Mouse (Mus musculus) midbrain, embryonic 10.5 days (tissue): ENCODE data around the gene Ckmt2. TPM values are rescaled to one million over a fixed set of nuclear protein-coding genes. Genes with fewer than 3 reads are reported as not detected.

Source experiments
- DNase-seq: peaks from one replicate; pipeline ENCODE4 v3.0.0-alpha.2; 2017; ENCODE audit warnings: low spot score
- H3K27ac ChIP-seq: fragments of 300-500 bp; sonication (generic); replicated peaks from 2 replicates; pipeline ENCODE4 v1.5.1; 2016; ENCODE audit warnings: mild to moderate bottlenecking
- H3K27me3 ChIP-seq: fragments of 300-500 bp; sonication (generic); 2 replicates; pipeline ENCODE4 v1.6.1; 2016; ENCODE audit warnings: low read depth, mild to moderate bottlenecking; ENCODE audit not compliant: poor library complexity, severe bottlenecking
- H3K36me3 ChIP-seq: fragments of 300-500 bp; sonication (generic); 2 replicates; pipeline ENCODE4 v1.6.1; 2016; ENCODE audit warnings: mild to moderate bottlenecking, moderate library complexity
- H3K4me1 ChIP-seq: fragments of 300-500 bp; sonication (generic); 2 replicates; pipeline ENCODE4 v1.6.1; 2016
- H3K4me3 ChIP-seq: fragments of 300-500 bp; sonication (generic); 2 replicates; pipeline ENCODE4 v1.5.1; 2016; ENCODE audit warnings: mild to moderate bottlenecking, moderate library complexity
- H3K9me3 ChIP-seq: fragments of 300-500 bp; sonication (generic); replicated peaks from 2 replicates; pipeline ENCODE4 v1.6.1; 2016; ENCODE audit warnings: mild to moderate bottlenecking
- WGBS: fragments of 180-500 bp; shearing (Covaris S2); methylation state at CpG from one replicate; pipeline ENCODE4 v1.1.7; 2016; 5-methylcytosine and 5-hydroxymethylcytosine counted together
- polyA plus RNA-seq: library from polyadenylated mRNA; unstranded; fragments of >200 nt; fragmentation: Nextera tagmentation; extraction: Ambion mirVana; gene quantifications from 2 replicates; pipeline ENCODE4 v1.2.1, GENCODE M21; 2016

Ckmt2 gene
- polyA plus RNA-seq, 1 experiment from 2014 or later = not detected

- no peaks in the 10 kb centered on the region for H3K9me3 ChIP-seq
- no peak overlapping the region for H3K4me3 ChIP-seq
- no peaks in the 10 kb centered on the region for H3K27me3 ChIP-seq
- WGBS = 89% methylated on average over 6 of the region's 6 CpGs
- no peaks in the 10 kb centered on the region for H3K36me3 ChIP-seq
- no peak overlapping the region for H3K27ac ChIP-seq
- DNase-seq = no peak
- H3K4me1 ChIP-seq = no peaks in the 10 kb centered on the region
These were observed 13.4 kb upstream of the Ckmt2 start for GRCm38 (mm10) chr13:91890031-91890619.

GRCm38 (mm10) chr13:91884714-91885386 lies 8.2 kb upstream of the Ckmt2 start:
- Histone ChIP-seq H3K4me3 (no peak overlapping the region), H3K27ac (no peak overlapping the region), H3K9me3 (no peaks in the 10 kb centered on the region), H3K27me3 (no peaks in the 10 kb centered on the region), H3K4me1 (no peaks in the 10 kb centered on the region), H3K36me3 (no peaks in the 10 kb centered on the region)
- no peak for DNase-seq
- WGBS = 88% methylated on average over 5 of the region's 5 CpGs

DNA sequence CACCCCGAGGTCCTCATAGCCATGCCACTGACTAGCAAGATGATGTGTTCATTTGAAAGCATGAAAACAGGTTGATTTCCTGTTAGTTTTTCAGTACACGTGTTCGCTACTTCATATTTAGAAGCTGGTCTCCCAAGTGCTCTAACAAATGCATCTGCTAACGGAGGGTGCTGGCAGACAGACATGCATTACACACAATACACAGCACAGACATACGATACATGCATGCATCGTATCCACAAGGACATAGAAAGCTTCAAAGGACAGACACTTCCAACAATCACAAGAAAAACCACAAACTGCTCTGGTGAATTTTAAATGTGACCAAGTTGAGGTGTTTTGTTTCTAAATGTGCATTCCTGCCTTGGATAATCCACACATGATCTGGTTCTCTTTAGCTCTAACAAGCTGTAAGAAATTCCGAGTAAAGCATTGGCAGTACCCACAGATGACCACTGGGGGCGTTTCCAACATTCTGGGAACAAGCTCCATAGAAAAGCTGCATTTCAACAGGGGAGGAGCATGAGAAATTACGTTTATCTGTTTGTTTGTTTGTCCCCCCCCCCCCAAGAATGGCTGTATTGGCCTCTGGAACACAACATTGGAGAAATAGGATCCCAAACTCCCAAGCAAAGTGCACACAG lies 5.3 kb upstream of the Ckmt2 start:
- no peaks in the 10 kb centered on the region for H3K36me3 ChIP-seq
- H3K4me3 ChIP-seq = no peak overlapping the region
- DNase-seq = peak; percentile 52
- WGBS = 62% methylated on average over 9 of the region's 9 CpGs
- H3K27me3 ChIP-seq = no peaks in the 10 kb centered on the region
- H3K27ac ChIP-seq = no peak overlapping the region
- H3K9me3 ChIP-seq = no peaks in the 10 kb centered on the region
- no peaks in the 10 kb centered on the region for H3K4me1 ChIP-seq

DNA sequence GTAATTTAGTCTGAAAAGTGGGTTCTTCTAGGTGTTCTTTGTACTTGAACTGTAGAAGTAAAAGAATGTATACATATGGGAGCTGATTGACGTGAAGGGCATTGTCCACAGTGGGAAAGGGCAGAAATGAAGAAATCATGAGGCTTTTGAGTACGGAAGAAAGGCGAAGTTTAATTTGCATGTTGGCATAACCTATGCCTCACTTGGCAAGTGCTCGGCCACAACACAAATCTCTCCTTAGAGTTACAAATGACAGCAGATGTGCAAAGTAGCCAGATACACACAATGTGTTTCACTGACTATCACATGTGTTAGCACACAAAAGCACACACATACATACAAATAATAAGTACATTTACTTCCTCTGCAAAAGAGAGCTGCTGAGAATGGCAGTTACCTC lies 3.6 kb upstream of the Ckmt2 start:
- Histone ChIP-seq H3K27me3 (no peaks in the 10 kb centered on the region), H3K27ac (no peak overlapping the region), H3K4me1 (no peaks in the 10 kb centered on the region), H3K36me3 (no peaks in the 10 kb centered on the region), H3K9me3 (no peaks in the 10 kb centered on the region), H3K4me3 (no peak overlapping the region)
- 90% methylated on average over 4 of the region's 4 CpGs for WGBS
- no peak for DNase-seq

- Histone ChIP-seq H3K9me3 (no peaks in the 10 kb centered on the region), H3K27me3 (no peaks in the 10 kb centered on the region), H3K27ac (no peak overlapping the region), H3K4me1 (no peaks in the 10 kb centered on the region), H3K36me3 (no peaks in the 10 kb centered on the region), H3K4me3 (no peak overlapping the region)
- no peak for DNase-seq
- WGBS = 87% methylated on average over 3 of the region's 3 CpGs
These were observed 1.3 kb upstream of the Ckmt2 start for GRCm38 (mm10) chr13:91877996-91878395.

GRCm38 (mm10) chr13:91877350-91877749 lies 665 bp upstream of the Ckmt2 start:
- 87% methylated on average over 10 of the region's 10 CpGs for WGBS
- Histone ChIP-seq H3K36me3 (no peaks in the 10 kb centered on the region), H3K9me3 (no peaks in the 10 kb centered on the region), H3K4me3 (no peak overlapping the region), H3K4me1 (no peaks in the 10 kb centered on the region), H3K27me3 (no peaks in the 10 kb centered on the region), H3K27ac (no peak overlapping the region)
- no peak for DNase-seq

DNA sequence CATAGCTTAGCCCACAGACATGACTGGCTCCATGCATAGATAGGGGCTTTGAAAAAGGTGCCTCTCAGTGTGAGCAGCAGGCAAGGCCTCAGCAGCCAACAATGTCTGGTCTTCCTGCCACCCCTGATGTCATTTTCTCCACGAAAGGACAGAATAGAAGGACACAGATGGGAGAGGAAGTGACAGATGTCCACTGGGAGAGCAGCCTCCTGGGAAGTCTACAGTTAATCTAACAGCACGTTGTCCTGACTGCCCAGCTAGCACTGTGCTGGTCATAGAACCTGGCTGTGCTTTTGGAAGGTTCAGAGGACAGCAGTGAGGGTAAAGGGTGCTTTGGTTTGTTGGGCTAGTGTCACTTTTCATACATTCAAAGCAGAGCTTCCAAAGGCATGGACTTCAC lies 1.1 kb downstream of the Ckmt2 start:
- no peak overlapping the region for H3K4me3 ChIP-seq
- no peak for DNase-seq
- WGBS = 76% methylated on average over 2 of the region's 2 CpGs
- H3K27ac ChIP-seq = no peak overlapping the region
- H3K36me3 ChIP-seq = no peaks in the 10 kb centered on the region
- no peaks in the 10 kb centered on the region for H3K4me1 ChIP-seq
- H3K27me3 ChIP-seq = no peaks in the 10 kb centered on the region
- no peaks in the 10 kb centered on the region for H3K9me3 ChIP-seq

GRCm38 (mm10) chr13:91874565-91874964 lies 2.1 kb downstream of the Ckmt2 start:
- Histone ChIP-seq H3K27me3 (no peaks in the 10 kb centered on the region), H3K9me3 (no peaks in the 10 kb centered on the region), H3K27ac (no peak overlapping the region), H3K4me1 (no peaks in the 10 kb centered on the region), H3K4me3 (no peak overlapping the region), H3K36me3 (no peaks in the 10 kb centered on the region)
- no peak for DNase-seq
- 90% methylated on average over 7 of the region's 7 CpGs for WGBS

DNA sequence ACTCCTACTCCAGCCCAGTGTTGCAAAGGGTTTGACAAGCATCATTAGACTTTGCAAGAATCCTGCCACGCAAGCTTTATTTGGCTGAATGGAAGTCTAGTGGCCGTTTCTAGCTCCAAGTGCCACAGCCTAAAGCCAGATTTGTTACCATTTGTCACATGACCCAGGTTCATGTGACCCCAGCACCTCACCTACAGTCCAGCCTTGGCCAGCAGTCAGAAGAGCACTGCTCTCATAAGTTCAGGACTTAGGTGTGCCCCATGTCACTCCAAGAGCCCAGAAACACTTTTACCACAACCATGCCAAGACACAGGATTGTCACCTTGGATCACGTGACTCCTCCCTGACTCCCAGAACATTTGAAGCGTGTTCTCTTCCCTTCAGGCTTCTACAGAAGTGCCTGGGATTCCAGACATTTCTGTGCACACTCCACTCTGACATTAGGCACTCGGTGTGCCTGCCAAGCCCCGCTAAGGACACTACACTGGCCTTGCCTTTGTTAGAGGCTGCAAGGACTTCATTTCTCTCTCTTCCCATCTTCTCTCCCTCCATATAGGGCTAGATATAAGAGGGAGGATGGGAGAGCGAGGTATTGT lies 2.9 kb downstream of the Ckmt2 start:
- H3K36me3 ChIP-seq = no peaks in the 10 kb centered on the region
- H3K9me3 ChIP-seq = no peaks in the 10 kb centered on the region
- 82% methylated on average over 7 of the region's 7 CpGs for WGBS
- no peaks in the 10 kb centered on the region for H3K27me3 ChIP-seq
- DNase-seq = no peak
- no peaks in the 10 kb centered on the region for H3K4me1 ChIP-seq
- H3K4me3 ChIP-seq = no peak overlapping the region
- H3K27ac ChIP-seq = no peak overlapping the region

DNA sequence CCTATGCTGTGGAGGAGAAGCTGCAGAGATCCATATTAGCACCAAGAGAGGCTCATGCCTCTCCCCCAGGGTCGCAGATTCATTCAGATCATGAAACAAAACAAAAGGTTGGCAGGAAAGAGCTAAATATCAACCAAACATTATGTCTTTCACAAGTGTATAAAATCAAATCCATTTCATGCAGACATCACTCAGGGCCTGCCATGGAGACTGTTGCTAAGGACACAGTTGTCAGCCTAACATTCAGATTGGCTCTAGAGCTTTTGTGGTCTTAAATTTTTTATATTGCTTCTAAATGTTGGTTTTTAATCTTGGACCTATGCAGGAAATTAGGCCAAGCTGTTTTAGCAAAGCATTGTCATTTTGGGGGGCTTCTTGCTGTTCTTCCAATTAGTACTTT lies 8.1 kb downstream of the Ckmt2 start:
- 81% methylated on average over 1 of the region's 1 CpGs for WGBS

DNA sequence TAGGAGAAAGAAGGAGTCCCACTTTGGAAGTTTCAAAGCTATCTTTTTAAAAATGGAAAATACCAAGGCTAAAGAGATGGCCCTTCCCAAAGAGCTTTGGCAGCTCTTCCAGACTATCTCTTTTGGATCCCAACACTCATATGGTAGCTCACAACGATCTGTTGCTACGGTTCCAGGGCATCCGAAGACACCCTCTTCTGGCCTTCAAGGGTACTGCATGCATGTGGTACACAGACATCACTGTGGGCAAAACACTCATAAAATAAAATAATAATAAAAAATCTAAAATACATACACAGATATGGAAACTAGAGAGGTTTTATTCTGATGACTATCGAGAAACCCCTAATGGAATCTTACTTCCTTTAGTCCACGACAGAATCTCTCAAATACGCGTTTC lies 17.9 kb downstream of the Ckmt2 start:
- 81% methylated on average over 7 of the region's 7 CpGs for WGBS
- Histone ChIP-seq H3K27me3 (no peaks in the 10 kb centered on the region), H3K9me3 (no peaks in the 10 kb centered on the region), H3K27ac (no peak overlapping the region), H3K4me1 (peaks cover 4% of the 10 kb centered on the region; the same call in 1 of the 2 replicates), H3K36me3 (no peaks in the 10 kb centered on the region), H3K4me3 (no peak overlapping the region)
- no peak for DNase-seq

More for the DNA sequence above, 8.1 kb downstream of the Ckmt2 start:
- Histone ChIP-seq H3K27ac (no peak overlapping the region), H3K36me3 (no peaks in the 10 kb centered on the region), H3K27me3 (no peaks in the 10 kb centered on the region), H3K9me3 (no peaks in the 10 kb centered on the region), H3K4me3 (no peak overlapping the region), H3K4me1 (no peaks in the 10 kb centered on the region)
- DNase-seq = no peak

- no peak for DNase-seq
- Histone ChIP-seq H3K27ac (no peak overlapping the region), H3K4me1 (peaks cover 4% of the 10 kb centered on the region; the same call in 1 of the 2 replicates), H3K4me3 (no peak overlapping the region), H3K9me3 (no peaks in the 10 kb centered on the region), H3K27me3 (no peaks in the 10 kb centered on the region), H3K36me3 (no peaks in the 10 kb centered on the region)
- WGBS = 70% methylated on average over 8 of the region's 8 CpGs
These were observed 19.3 kb downstream of the Ckmt2 start for GRCm38 (mm10) chr13:91857427-91857826.

DNA sequence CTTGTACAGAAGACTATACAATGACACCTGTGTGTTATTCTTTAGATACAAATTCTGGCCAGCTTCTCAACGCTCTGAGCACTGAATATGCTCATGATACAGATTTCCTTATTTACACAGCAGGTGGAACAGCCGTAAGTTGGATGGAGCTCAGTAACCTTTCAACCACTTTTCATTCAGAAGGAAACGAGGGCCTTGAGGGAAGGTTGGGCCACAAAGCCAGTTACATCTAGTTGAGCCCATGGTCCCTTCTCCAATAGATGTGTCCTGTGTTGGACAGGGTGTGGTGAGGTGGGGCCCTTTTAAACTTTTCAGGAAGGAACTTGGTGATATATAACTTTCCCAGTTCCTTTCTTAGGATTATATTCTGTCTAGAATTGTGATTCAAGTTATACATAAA lies 22.3 kb downstream of the Ckmt2 start:
- 82% methylated on average over 3 of the region's 3 CpGs for WGBS
- DNase-seq = no peak
- no peak overlapping the region for H3K27ac ChIP-seq
- H3K4me3 ChIP-seq = no peak overlapping the region
- no peaks in the 10 kb centered on the region for H3K9me3 ChIP-seq
- H3K27me3 ChIP-seq = no peaks in the 10 kb centered on the region
- no peaks in the 10 kb centered on the region for H3K36me3 ChIP-seq
- peaks cover 4% of the 10 kb centered on the region; the same call in 1 of the 2 replicates for H3K4me1 ChIP-seq
